Mouse (Mus musculus) limb, embryonic 10.5 days (tissue): ENCODE results near the gene Pdk4. TPM values are rescaled to one million over a fixed set of nuclear protein-coding genes. Genes with fewer than 3 reads are reported as not detected.
A peak's percentile ranks its signal among the peaks of the same experiment; 100 is the strongest.

ENCODE experiments used
- DNase-seq: peaks from one replicate; pipeline ENCODE4 v3.0.0-alpha.2; 2017; ENCODE audit warnings: low spot score
- H3K27ac ChIP-seq: fragments of 300-500 bp; sonication (generic); 2 replicates; pipeline ENCODE4 v1.5.1; 2016; ENCODE audit warnings: mild to moderate bottlenecking
- H3K27me3 ChIP-seq: fragments of 300-500 bp; sonication (generic); 2 replicates; pipeline ENCODE4 v1.6.1; 2016; ENCODE audit warnings: low read depth, mild to moderate bottlenecking; ENCODE audit not compliant: poor library complexity, severe bottlenecking
- H3K36me3 ChIP-seq: fragments of 300-500 bp; sonication (generic); 2 replicates; pipeline ENCODE4 v1.6.1; 2016; ENCODE audit warnings: mild to moderate bottlenecking, moderate library complexity
- H3K4me1 ChIP-seq: fragments of 300-500 bp; sonication (generic); 2 replicates; pipeline ENCODE4 v1.6.1; 2016
- H3K4me3 ChIP-seq: fragments of 300-500 bp; sonication (generic); 2 replicates; pipeline ENCODE4 v1.5.1; 2016; ENCODE audit warnings: mild to moderate bottlenecking, moderate library complexity
- H3K9me3 ChIP-seq: fragments of 300-500 bp; sonication (generic); replicated peaks from 2 replicates; pipeline ENCODE4 v1.6.1; 2016; ENCODE audit warnings: mild to moderate bottlenecking
- WGBS: fragments of 180-500 bp; shearing (Covaris S2); methylation state at CpG from one replicate; pipeline ENCODE4 v1.1.7; 2016; 5-methylcytosine and 5-hydroxymethylcytosine counted together
- polyA plus RNA-seq: library from polyadenylated mRNA; unstranded; fragments of >200 nt; fragmentation: Nextera tagmentation; extraction: Ambion mirVana; gene quantifications from 2 replicates; pipeline ENCODE4 v1.2.1, GENCODE M21; 2016

Pdk4 gene
- polyA plus RNA-seq, result 0.62 and 1.0 TPM in 2 replicates

DNA sequence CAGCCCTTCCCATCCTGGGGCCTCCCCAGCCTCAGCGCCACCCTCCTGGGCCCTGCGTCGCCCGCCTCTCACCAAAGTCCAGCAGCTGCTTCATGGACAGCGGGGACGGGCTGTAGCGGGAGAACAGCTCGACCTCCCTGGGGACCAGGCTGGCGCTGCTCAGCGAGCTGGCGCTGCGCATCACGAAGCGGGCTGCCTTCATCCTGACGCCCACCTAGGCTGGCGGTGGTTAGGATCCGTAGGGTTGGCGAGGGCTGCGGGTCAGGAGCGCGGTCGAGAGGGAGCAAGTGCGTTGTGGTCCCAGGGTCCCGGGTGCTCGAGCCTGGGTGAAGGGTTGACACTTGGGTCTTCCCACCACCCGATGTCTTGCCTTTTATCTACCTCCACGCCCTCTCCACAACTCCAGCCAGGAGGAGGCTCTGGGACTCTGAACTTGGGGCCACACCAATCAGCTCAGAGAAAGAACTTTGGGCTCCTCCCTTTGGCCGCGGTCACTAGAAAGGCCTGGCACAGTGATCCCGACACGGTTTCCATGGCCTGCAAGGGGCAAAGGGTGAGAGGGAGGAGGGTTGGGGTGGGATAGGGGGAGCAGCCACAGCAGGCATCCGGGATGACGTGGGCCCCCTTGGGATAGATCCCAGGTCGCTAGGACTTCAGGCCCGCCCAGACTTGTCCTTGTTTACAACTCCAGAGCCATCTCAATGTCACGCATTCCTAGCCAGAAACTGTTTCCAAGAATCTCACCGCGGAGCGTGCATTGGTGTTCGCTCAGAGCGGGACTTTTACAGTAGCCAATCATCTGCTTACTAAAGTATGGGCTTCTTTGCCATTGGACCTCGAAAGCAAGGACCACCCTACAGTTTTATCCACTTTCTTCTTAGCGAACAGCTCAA lies at the start of gene Pdk4:
TSS of gene Pdk4 (minus strand) at position 349 of the 893 bp plus-strand sequence.
- WGBS, result 1% methylated on average over 43 of the region's 43 CpGs
- H3K27me3 ChIP-seq, result 0 out of 2 replicates have a peak, but pooled peaks cover 14% of the 10 kb centered on the region
- no peaks in the 10 kb centered on the region for H3K36me3 ChIP-seq
- peak within 1 kb of the TSS; percentile 77 for H3K27ac ChIP-seq
- H3K4me1 ChIP-seq, result peaks cover 14% of the 10 kb centered on the region
- no peaks in the 10 kb centered on the region for H3K9me3 ChIP-seq
- H3K4me3 ChIP-seq, result peak within 1 kb of the TSS; percentile 68
- peak; percentile 73 for DNase-seq

DNA sequence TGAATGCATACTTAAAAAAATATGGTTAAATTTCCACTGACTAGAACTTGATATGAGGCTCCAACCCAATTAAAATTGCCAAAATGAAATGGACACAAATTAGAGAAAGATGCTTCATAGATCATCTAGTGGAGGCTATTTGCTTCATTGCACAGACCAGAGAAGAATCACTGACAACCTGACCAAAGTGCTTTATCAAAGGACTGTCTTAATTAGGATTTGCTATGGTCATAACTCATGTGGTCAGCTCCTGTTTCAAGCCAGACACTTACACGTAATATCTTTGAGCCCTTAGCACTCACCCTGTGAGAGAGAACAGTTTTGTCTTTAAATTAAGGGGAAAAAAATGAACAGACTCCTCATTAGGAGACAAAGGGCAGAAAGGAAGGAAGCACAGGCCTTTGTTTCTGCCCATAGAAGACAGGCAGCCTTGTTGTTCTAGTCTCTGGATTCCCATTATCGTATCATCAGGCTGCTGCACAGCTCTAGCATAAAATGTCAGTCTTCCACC lies 41.8 kb upstream of the Pdk4 start:
- Histone ChIP-seq H3K4me1 (no peaks in the 10 kb centered on the region), H3K4me3 (no peak overlapping the region), H3K27me3 (no peaks in the 10 kb centered on the region), H3K36me3 (no peaks in the 10 kb centered on the region), H3K27ac (no peak overlapping the region), H3K9me3 (no peaks in the 10 kb centered on the region)
- DNase-seq, result no peak
- 57% methylated on average over 2 of the region's 2 CpGs for WGBS

DNA sequence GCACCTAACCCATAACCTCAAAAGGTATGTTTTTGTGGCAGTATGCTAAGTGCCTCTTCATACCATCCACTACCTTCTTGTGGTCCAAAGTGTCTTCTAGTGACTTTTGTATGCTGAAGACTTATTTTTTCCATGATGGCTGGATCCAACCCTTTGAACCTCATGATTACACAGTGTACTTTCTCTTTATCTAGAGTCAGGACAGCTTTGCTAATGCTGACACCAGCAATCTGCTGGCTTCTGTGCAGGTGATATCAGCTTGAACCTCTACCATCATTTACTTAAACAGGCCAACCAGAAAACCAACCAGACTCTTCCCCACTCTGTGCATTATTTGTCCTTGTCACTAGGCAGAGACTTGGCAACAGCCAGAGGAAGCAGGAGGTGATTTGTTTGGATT lies 39.6 kb upstream of the Pdk4 start:
- Histone ChIP-seq H3K36me3 (no peaks in the 10 kb centered on the region), H3K27ac (no peak overlapping the region), H3K4me3 (no peak overlapping the region)

DNA sequence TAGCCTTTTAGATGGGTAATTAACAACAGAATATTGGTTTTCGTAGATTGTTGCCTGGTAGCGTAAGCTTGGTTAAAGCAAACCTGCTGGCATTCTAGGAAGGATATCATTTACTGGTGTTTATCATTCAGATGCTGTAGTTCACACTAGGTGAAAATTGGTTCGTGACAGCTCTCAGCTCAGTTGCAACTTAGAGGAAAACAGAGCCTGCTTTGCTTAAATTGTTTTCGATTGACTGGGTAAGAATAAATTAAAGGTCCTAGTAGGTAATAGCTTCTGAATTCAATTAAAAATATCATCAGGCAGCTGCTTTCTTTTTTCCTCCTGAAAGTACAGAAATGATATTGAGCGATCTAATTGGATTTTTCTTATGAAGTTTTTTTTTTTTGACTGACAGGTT lies 21.0 kb upstream of the Pdk4 start:
- no peak overlapping the region for H3K27ac ChIP-seq
- no peak for DNase-seq
- H3K9me3 ChIP-seq, result no peaks in the 10 kb centered on the region
- no peaks in the 10 kb centered on the region for H3K27me3 ChIP-seq
- no peaks in the 10 kb centered on the region for H3K4me1 ChIP-seq
- no peaks in the 10 kb centered on the region for H3K36me3 ChIP-seq
- WGBS, result 80% methylated on average over 5 of the region's 5 CpGs
- H3K4me3 ChIP-seq, result no peak overlapping the region

More for the DNA sequence above, 39.6 kb upstream of the Pdk4 start:
- H3K9me3 ChIP-seq, result no peaks in the 10 kb centered on the region
- no peaks in the 10 kb centered on the region for H3K27me3 ChIP-seq
- no peak for DNase-seq
- no peaks in the 10 kb centered on the region for H3K4me1 ChIP-seq

DNA sequence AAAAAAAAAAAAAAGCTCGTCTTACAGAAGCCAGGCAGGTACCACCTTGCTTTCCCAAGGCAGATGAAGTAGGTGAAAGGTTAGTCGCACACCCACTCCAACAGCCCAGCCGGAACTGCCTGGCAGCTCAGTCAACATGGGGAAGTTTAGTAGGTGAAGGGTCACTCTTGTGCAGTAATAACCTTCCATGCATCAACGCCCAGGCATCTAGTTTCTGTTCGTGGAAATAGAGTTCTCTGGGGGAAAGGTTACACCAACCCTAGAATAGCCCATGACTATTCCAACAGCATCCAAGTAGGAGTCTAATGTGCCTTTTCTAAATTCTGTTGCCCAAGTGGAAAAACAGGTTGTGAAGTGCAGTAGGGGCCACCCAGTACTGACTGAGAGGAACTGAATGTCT lies 13.6 kb upstream of the Pdk4 start:
- H3K9me3 ChIP-seq, result no peaks in the 10 kb centered on the region
- no peaks in the 10 kb centered on the region for H3K27me3 ChIP-seq
- DNase-seq, result peak; percentile 39
- H3K36me3 ChIP-seq, result no peaks in the 10 kb centered on the region
- no peak overlapping the region for H3K27ac ChIP-seq
- no peak overlapping the region for H3K4me3 ChIP-seq
- WGBS, result 50% methylated on average over 5 of the region's 5 CpGs
- H3K4me1 ChIP-seq, result peaks cover 11% of the 10 kb centered on the region

DNA sequence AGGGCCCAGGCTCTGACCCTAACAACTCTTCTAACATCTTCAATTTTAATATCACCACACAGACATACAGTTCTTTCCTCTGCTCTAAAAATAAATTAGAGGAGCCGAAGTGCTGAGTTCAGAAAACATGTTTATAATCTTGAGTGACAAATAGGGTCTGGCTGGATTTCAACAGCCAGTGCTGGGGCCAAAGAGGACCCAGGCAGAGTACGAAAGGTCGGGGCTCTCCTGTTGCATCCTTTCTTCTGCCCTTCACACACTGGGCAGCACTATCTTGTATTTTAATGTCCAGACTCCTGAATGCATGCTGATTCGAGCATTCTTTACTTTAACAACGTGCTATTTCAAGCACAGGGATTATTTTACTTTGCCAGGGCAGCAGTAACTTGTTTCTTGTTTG lies 13.2 kb upstream of the Pdk4 start:
- 54% methylated on average over 5 of the region's 5 CpGs for WGBS
- Histone ChIP-seq H3K27me3 (no peaks in the 10 kb centered on the region), H3K4me3 (no peak overlapping the region), H3K9me3 (no peaks in the 10 kb centered on the region), H3K36me3 (no peaks in the 10 kb centered on the region), H3K27ac (no peak overlapping the region), H3K4me1 (peaks cover 11% of the 10 kb centered on the region)
- DNase-seq, result no peak

DNA sequence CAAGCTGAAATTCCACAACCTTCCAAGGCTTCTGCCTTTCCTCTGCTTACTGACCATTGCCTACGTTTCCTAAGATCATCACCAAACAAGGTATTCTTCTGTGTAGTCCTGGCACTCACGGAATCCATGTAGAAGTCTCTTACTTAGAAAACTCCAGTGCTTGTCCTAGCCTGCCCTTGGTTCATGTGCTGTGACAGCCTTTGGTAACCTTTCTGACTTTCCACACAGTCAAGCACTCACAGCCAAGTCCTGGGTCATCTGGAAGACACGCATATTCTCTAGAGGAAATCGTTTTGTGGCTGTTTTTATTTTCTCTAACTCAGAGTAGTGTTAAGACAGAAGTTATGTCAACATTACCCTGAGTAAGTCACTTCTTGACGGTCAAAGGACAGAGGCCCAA lies 11.7 kb upstream of the Pdk4 start:
- 86% methylated on average over 5 of the region's 5 CpGs for WGBS
- DNase-seq, result no peak
- H3K4me1 ChIP-seq, result peaks cover 11% of the 10 kb centered on the region
- H3K36me3 ChIP-seq, result no peaks in the 10 kb centered on the region
- H3K27me3 ChIP-seq, result no peaks in the 10 kb centered on the region
- no peak overlapping the region for H3K4me3 ChIP-seq
- H3K9me3 ChIP-seq, result no peaks in the 10 kb centered on the region
- no peak overlapping the region for H3K27ac ChIP-seq

DNA sequence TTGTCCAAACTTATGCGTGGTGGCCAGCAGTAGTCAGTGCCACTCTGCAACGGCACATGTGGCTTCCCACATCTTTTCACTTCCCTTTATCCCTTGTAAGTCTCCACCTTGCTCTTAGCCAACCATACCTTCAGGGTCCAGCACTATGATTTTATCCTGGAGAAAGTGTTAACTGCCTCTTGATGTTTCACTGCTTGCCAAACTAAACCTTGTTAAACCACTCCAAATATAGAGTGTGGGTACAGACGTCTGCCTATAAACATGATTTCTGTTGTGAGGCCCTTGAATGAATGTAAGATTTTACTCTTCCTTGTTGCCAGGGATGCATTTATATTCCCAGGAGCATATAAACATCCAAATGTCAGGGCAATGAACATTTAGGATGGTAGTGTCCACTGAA lies 10.2 kb upstream of the Pdk4 start:
- Histone ChIP-seq H3K36me3 (no peaks in the 10 kb centered on the region), H3K4me1 (peaks cover 11% of the 10 kb centered on the region), H3K27ac (no peak overlapping the region), H3K9me3 (no peaks in the 10 kb centered on the region), H3K4me3 (no peak overlapping the region), H3K27me3 (no peaks in the 10 kb centered on the region)
- WGBS, result 91% methylated on average over 3 of the region's 3 CpGs
- no peak for DNase-seq

DNA sequence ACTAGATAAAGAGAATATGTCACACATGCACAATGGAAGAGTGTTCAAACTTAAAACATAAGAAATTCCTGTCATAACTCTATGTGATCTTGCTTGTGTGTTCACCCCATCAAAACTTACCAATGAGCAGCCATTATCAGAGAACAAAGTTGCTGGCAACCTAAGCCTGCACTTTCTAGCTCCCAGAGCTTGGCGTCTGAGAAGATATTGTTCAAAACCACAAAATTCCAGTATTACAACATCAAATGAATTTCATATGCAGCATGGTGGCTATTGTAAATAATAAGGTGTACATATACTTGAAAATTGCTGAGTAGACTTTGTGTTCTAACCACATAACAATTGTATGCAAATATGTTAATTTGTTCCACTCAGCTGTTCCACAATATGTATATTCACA lies 6.7 kb upstream of the Pdk4 start:
- Histone ChIP-seq H3K36me3 (no peaks in the 10 kb centered on the region), H3K4me3 (no peak overlapping the region), H3K27me3 (0 out of 2 replicates have a peak, but pooled peaks cover under 1% of the 10 kb centered on the region), H3K4me1 (no peaks in the 10 kb centered on the region), H3K27ac (no peak overlapping the region), H3K9me3 (no peaks in the 10 kb centered on the region)
- DNase-seq, result no peak
- WGBS, result 89% methylated on average over 1 of the region's 1 CpGs

DNA sequence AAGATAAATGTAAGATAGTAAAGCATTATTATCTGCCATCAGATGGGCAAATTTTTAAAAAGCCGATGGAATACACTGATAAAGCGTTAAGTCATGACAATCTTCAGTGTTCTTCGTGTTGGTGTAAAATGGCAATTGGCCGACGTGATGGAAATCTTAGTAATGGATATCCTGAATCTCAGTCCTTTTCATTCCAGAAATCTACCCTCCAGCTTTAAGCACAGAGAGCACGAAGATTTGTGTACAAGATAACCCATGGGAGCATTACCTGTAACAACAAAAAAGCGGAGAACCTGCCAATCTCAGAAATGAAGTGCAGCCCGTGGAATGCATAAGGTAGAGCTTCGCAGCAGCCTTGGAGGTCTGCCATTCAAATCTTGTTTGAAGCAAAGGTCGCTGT lies 5.4 kb upstream of the Pdk4 start:
- H3K4me1 ChIP-seq, result peaks cover 5% of the 10 kb centered on the region
- H3K4me3 ChIP-seq, result no peak overlapping the region
- 90% methylated on average over 10 of the region's 10 CpGs for WGBS
- H3K36me3 ChIP-seq, result no peaks in the 10 kb centered on the region
- 0 out of 2 replicates have a peak, but pooled peaks cover 6% of the 10 kb centered on the region for H3K27me3 ChIP-seq
- DNase-seq, result no peak
- H3K27ac ChIP-seq, result no peak overlapping the region
- no peaks in the 10 kb centered on the region for H3K9me3 ChIP-seq

DNA sequence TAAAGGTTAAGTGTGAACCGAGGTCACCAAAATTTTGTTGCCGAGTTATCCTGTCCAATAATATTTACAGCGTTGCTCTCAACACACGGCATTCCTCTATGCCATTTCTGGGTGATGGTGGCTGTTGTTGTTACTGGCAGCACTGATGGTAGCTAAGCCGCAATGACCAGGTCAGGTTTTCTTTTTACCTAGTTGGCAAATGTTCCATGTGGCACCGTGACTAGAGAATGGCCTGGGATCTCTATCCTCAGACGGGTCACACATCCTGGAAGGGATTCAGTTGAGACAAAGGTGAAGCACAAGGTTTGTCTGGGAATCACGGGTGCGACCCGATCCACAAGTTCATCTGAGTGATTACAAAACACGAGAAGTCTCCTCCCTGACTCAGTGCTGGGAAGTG lies 2.6 kb upstream of the Pdk4 start:
- no peak for DNase-seq
- WGBS, result 90% methylated on average over 11 of the region's 11 CpGs
- Histone ChIP-seq H3K4me3 (no peak overlapping the region), H3K27ac (no peak overlapping the region), H3K4me1 (peaks cover 14% of the 10 kb centered on the region), H3K36me3 (no peaks in the 10 kb centered on the region), H3K9me3 (no peaks in the 10 kb centered on the region), H3K27me3 (0 out of 2 replicates have a peak, but pooled peaks cover 14% of the 10 kb centered on the region)

DNA sequence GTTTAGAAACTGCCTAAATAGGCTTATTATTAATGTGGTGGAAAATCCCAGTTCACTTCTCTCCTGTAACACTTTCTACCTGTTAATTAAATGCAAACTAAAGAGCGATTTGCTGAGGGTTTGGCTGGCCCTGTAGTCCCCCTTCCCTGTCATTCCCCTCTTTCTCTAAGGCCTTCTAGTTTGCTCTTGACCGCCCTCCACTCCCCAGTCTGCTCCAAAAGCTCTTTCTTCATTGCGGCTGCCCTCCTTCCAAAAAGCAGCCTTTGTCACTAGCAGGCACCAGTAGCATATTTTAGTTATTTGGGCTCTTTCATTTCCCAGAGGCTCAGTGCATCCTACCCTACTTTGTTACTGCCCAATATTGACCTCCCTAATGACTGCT lies 736 bp upstream of the Pdk4 start:
- no peaks in the 10 kb centered on the region for H3K9me3 ChIP-seq
- peaks cover 14% of the 10 kb centered on the region for H3K4me1 ChIP-seq
- H3K36me3 ChIP-seq, result no peaks in the 10 kb centered on the region
- DNase-seq, result no peak
- 47% methylated on average over 3 of the region's 3 CpGs for WGBS
- H3K4me3 ChIP-seq, result peak overlapping the region; percentile 68
- H3K27ac ChIP-seq, result no peak overlapping the region
- 0 out of 2 replicates have a peak, but pooled peaks cover 14% of the 10 kb centered on the region for H3K27me3 ChIP-seq

DNA sequence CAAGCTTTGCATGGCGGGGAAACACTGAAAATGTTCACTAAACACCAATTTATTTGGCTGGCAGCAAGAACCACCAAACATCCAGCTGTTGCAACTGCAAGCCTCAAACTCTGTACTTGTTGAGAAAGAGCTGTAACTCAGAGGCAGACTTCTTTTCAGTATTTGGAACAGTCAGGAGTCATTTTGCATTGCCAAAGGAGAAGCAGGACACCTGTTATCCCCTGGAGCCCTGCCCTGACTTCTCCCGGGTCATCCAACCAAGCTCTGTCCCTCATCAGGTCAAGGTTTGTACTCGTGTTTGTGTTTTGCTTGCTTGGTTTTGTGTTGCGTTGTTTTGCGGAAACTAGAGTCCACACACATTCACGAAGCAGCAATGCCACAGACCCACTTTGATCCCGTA lies 11.1 kb downstream of the Pdk4 start:
- no peak for DNase-seq
- Histone ChIP-seq H3K27me3 (no peaks in the 10 kb centered on the region), H3K4me1 (peaks cover 5% of the 10 kb centered on the region; the same call in 1 of the 2 replicates), H3K9me3 (no peaks in the 10 kb centered on the region), H3K4me3 (no peak overlapping the region), H3K36me3 (no peaks in the 10 kb centered on the region), H3K27ac (no peak overlapping the region)
- 90% methylated on average over 7 of the region's 7 CpGs for WGBS
